Mouse (Mus musculus) lung, postnatal 0 days (tissue): ENCODE measurements around the gene Tsen2. TPM values are rescaled to one million over a fixed set of nuclear protein-coding genes. Genes with fewer than 3 reads are reported as not detected.

Experiments used
- ATAC-seq: fragments of 200-750 bp; cut with Nextera tagmentation; 2 replicates; pipeline ENCODE4 v1.8.0; 2017; ENCODE audit warnings: moderate library complexity
- DNase-seq: peaks from one replicate; pipeline ENCODE4 v3.0.0-alpha.2; 2016; ENCODE audit warnings: low spot score
- H3K27ac ChIP-seq: fragments of 300-500 bp; sonication (generic); 2 replicates; pipeline ENCODE4 v1.5.1; 2014; ENCODE audit warnings: antibody characterized with exemption, mild to moderate bottlenecking, low read length, mixed read lengths
- H3K27me3 ChIP-seq: fragments of 300-500 bp; sonication (generic); replicated peaks from 2 replicates; pipeline ENCODE4 v1.6.1; 2014; ENCODE audit warnings: low read length, mixed read lengths; ENCODE audit not compliant: insufficient read depth
- H3K36me3 ChIP-seq: fragments of 300-500 bp; sonication (generic); 2 replicates; pipeline ENCODE4 v1.6.1; 2014; ENCODE audit warnings: low read length, mixed read lengths; ENCODE audit not compliant: insufficient read depth
- H3K4me1 ChIP-seq: fragments of 300-500 bp; sonication (generic); 2 replicates; pipeline ENCODE4 v1.6.1; 2014; ENCODE audit warnings: antibody characterized with exemption, low read depth, low read length, mixed read lengths; ENCODE audit not compliant: insufficient read depth
- H3K4me2 ChIP-seq: fragments of 300-500 bp; sonication (generic); replicated peaks from 2 replicates; pipeline ENCODE4 v1.6.1; 2014; ENCODE audit warnings: low read depth, mild to moderate bottlenecking, low read length, moderate library complexity, mixed read lengths
- H3K4me3 ChIP-seq: fragments of 300-500 bp; sonication (generic); 2 replicates; pipeline ENCODE4 v1.5.1; 2014; ENCODE audit warnings: low read depth, low read length
- H3K9ac ChIP-seq: fragments of 300-500 bp; sonication (generic); replicated peaks from 2 replicates; pipeline ENCODE4 v1.6.1; 2014; ENCODE audit warnings: low read depth, mild to moderate bottlenecking
- H3K9me3 ChIP-seq: fragments of 300-500 bp; sonication (generic); 2 replicates; pipeline ENCODE4 v1.6.1; 2016; ENCODE audit warnings: low read length, mixed read lengths
- CTCF ChIP-seq: IDR thresholded peaks from 2 replicates; pipeline ENCODE4 v1.5.1; 2016; ENCODE audit warnings: antibody characterized with exemption, mild to moderate bottlenecking
- EP300 ChIP-seq: IDR thresholded peaks from 2 replicates; pipeline ENCODE4 v1.6.1; 2016; ENCODE audit warnings: antibody characterized with exemption, mild to moderate bottlenecking, control low read depth
- WGBS: fragments of 180-500 bp; shearing (Covaris S2); extraction: QIAGEN DNeasy Blood & Tissue Kit; methylation state at CpG from one replicate; pipeline ENCODE4 v1.1.7; 2014; 5-methylcytosine and 5-hydroxymethylcytosine counted together
- polyA plus RNA-seq: library from polyadenylated mRNA; unstranded; fragments of >200 nt; fragmentation: Nextera tagmentation; extraction: Ambion mirVana; gene quantifications from 2 replicates; pipeline ENCODE4 v1.2.1, GENCODE M21; 2015

Gene Tsen2
- polyA plus RNA-seq, 1 experiment from 2014 or later: 8.7 TPM

DNA sequence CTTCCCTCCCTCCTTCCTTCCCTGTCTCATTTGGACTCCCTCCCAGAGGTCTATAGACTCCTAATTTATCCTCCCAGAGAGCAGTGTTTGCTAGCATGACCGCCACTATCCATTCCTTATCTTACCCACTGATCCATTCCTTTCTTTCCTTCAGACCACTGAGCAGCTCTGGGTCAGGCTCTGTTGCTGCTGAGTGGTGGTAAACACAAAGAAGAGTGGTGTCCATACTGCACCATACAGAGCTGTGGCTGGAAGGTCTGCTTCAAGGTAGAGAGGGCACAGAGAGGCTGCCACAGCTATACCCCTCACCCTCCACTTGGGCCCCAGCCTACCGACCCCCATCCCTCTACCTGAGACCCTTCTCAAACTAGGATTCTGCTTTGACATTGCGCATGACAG, 40.3 kb upstream of the Tsen2 start:
- Histone ChIP-seq H3K9me3 (no peaks in the 10 kb centered on the region), H3K36me3 (no peaks in the 10 kb centered on the region), H3K27ac (no peak overlapping the region), H3K4me1 (no peaks in the 10 kb centered on the region), H3K4me2 (no peak overlapping the region), H3K9ac (no peak overlapping the region), H3K4me3 (no peak overlapping the region), H3K27me3 (no peaks in the 10 kb centered on the region)
- WGBS: 58% methylated on average over 3 of the region's 3 CpGs
- peak; percentile 34; the same call in 1 of the 2 replicates for ATAC-seq
- no peak for DNase-seq
- TF ChIP-seq EP300 (no peak), CTCF (no peak)

DNA sequence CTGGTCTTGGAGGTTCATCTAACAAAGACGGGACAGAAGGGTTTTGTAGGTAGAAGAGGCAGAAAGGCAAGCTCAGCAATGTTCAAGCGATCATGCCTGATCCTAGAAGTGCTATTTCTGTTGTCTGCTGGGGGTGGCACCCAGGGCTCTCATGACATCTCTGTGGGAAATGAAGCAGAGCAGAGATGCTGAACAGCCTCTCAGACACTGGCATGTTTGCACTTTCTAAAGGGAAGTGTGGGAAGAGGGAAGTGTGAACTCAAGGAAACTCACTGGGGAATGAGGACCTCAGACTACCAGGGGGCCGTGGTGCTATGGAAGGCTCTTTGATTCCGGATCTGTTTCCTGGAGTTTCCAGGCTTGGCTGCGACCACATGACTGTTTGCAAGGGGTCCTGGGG, 39.5 kb upstream of the Tsen2 start:
- 70% methylated on average over 5 of the region's 5 CpGs for WGBS
- ATAC-seq (no peak), DNase-seq (no peak)
- H3K27me3 ChIP-seq: no peaks in the 10 kb centered on the region
- H3K9me3 ChIP-seq: no peaks in the 10 kb centered on the region
- TF ChIP-seq CTCF (no peak), EP300 (no peak)
- no peaks in the 10 kb centered on the region for H3K4me1 ChIP-seq
- no peak overlapping the region for H3K4me3 ChIP-seq
- H3K9ac ChIP-seq: no peak overlapping the region
- no peak overlapping the region for H3K4me2 ChIP-seq
- no peaks in the 10 kb centered on the region for H3K36me3 ChIP-seq
- no peak overlapping the region for H3K27ac ChIP-seq

DNA sequence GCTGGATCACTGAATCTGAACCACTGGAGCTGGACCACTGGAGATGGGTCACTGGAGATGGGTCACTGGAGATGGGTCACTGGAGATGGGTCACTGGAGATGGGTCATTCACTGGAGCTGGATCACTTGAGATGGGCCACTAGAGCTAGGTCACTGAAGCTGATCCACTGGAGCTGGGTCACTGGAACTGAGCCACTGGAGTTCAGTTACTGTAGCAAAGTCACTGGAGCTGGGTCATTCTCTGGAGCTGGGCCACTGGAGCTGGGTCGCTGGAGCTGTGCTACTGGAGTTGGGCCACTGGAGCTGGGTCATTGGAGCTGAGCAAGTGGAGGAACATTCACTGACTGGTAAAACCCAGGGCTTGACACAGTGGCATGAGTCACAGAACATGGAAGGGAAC, 38.0 kb upstream of the Tsen2 start:
- TF ChIP-seq EP300 (no peak), CTCF (no peak)
- Histone ChIP-seq H3K9me3 (no peaks in the 10 kb centered on the region), H3K4me3 (no peak overlapping the region), H3K4me2 (no peak overlapping the region), H3K27ac (no peak overlapping the region), H3K4me1 (no peaks in the 10 kb centered on the region), H3K36me3 (no peaks in the 10 kb centered on the region), H3K9ac (no peak overlapping the region), H3K27me3 (no peaks in the 10 kb centered on the region)
- ATAC-seq (no peak), DNase-seq (no peak)
- 94% methylated on average over 1 of the region's 1 CpGs for WGBS

DNA sequence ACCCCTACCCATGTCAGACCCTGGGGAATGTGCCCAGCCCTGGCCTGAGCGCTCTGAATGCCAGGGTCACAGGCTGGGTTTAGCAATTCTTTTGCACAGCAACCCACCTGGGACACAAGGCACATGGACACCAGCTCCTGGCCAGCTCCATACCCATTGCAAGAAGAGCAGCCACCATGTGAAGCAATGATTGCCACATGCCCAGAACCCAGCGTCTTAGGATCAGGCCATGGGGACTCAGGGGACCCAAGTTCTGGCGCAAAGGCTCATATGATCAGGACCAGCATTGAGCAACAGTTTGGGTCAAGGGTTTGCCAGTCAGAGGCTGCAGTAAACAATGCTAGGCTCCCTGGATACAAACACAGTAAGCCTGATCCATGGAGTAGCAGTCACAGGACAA, 33.0 kb upstream of the Tsen2 start:
- no peak overlapping the region for H3K27ac ChIP-seq
- no peak overlapping the region for H3K4me3 ChIP-seq
- no peaks in the 10 kb centered on the region for H3K9me3 ChIP-seq
- no peaks in the 10 kb centered on the region for H3K36me3 ChIP-seq
- no peak overlapping the region for H3K9ac ChIP-seq
- no peak for TF ChIP-seq EP300
- no peak for TF ChIP-seq CTCF
- DNase-seq: no peak
- no peaks in the 10 kb centered on the region for H3K27me3 ChIP-seq
- no peak overlapping the region for H3K4me2 ChIP-seq
- peak; percentile 23; the same call in 1 of the 2 replicates for ATAC-seq
- no peaks in the 10 kb centered on the region for H3K4me1 ChIP-seq
- 88% methylated on average over 3 of the region's 3 CpGs for WGBS

DNA sequence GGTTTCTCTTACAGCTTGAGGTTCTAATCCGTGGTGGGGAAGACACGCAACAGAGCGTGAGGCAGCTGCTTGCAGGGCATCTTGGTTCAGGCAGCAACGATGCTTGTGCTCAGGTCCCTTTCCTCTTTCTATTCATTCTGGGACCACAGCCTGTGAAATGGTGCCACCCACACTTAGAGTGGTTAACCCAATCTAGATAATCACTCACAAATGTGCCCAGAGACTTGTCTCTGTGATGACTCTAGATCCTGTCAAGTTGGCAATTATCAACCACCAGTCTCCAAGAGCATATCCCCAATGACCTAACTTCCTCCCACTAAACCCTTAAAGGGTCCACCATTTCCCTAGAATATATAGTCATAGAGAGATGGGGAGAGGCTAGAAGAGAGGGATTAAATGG, 31.3 kb upstream of the Tsen2 start:
- no peak overlapping the region for H3K4me3 ChIP-seq
- H3K9ac ChIP-seq: no peak overlapping the region
- H3K9me3 ChIP-seq: no peaks in the 10 kb centered on the region
- no peaks in the 10 kb centered on the region for H3K4me1 ChIP-seq
- WGBS: 88% methylated on average over 4 of the region's 4 CpGs
- H3K36me3 ChIP-seq: no peaks in the 10 kb centered on the region
- DNase-seq (no peak), ATAC-seq (no peak)
- H3K27ac ChIP-seq: no peak overlapping the region
- no peak overlapping the region for H3K4me2 ChIP-seq
- H3K27me3 ChIP-seq: no peaks in the 10 kb centered on the region
- TF ChIP-seq CTCF (no peak), EP300 (no peak)

DNA sequence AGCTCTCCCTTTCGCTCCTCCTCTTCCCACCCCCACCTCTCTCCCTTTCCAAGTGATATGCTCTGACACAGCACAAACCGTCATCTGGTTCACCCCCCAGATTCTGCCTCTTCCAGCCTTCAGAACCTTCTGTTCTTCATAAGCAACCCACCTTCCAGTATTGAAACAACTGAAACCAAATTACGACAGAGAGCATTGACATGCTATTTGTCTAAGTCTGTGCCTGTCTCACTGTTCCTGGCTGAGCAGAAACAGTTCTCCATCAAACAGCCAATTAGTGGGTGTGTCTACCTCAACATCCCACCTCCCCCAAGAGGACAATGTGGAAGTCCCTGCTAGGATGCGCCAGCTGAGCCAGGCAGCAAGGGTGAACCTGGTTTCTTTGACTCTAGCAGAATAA, 26.6 kb upstream of the Tsen2 start:
- TF ChIP-seq CTCF: no peak
- TF ChIP-seq EP300: no peak
- DNase-seq (no peak), ATAC-seq (no peak)
- WGBS: 78% methylated on average over 4 of the region's 4 CpGs
- no peaks in the 10 kb centered on the region for H3K27me3 ChIP-seq
- no peak overlapping the region for H3K4me2 ChIP-seq
- H3K4me3 ChIP-seq: no peak overlapping the region
- H3K9me3 ChIP-seq: no peaks in the 10 kb centered on the region
- H3K9ac ChIP-seq: no peak overlapping the region
- peaks cover 5% of the 10 kb centered on the region; the same call in 1 of the 2 replicates for H3K4me1 ChIP-seq
- H3K27ac ChIP-seq: no peak overlapping the region
- H3K36me3 ChIP-seq: no peaks in the 10 kb centered on the region

DNA sequence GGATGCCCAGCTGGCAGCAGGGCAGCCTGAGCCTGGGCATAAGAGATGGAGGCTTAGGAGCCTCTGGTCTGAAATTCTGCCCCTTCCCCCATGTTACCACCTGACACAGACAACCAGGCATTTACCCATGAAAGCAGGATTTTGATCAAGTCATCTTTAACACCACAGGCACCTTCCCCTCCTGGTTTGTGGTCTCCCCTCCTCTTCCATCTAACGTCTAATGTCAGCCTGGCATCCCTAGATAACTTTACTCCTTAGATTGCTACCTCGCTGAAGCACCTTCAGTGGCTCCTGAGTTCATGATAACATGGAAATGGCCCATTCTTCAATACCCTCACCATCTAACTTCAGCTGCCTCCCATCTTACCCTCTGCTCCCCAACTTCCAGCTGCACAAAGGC, 26.1 kb upstream of the Tsen2 start:
- no peaks in the 10 kb centered on the region for H3K9me3 ChIP-seq
- H3K27me3 ChIP-seq: no peaks in the 10 kb centered on the region
- no peak overlapping the region for H3K9ac ChIP-seq
- H3K4me2 ChIP-seq: no peak overlapping the region
- H3K36me3 ChIP-seq: no peaks in the 10 kb centered on the region
- no peak for TF ChIP-seq EP300
- TF ChIP-seq CTCF: no peak
- no peak overlapping the region for H3K4me3 ChIP-seq
- no peak overlapping the region for H3K27ac ChIP-seq
- WGBS: 80% methylated on average over 2 of the region's 2 CpGs
- DNase-seq: no peak
- H3K4me1 ChIP-seq: peaks cover 9% of the 10 kb centered on the region; the same call in 1 of the 2 replicates
- no peak for ATAC-seq
